Mouse (Mus musculus) right cerebral cortex, postnatal 10 days (tissue): ENCODE data around the gene Cldn9.

Experiments
- DNase-seq, 2 experiments: peaks; one replicate each; pipeline ENCODE4 v3.0.0; 2021; ENCODE audit warnings: low spot score in 2 of 2

The Cldn9 gene

DNA sequence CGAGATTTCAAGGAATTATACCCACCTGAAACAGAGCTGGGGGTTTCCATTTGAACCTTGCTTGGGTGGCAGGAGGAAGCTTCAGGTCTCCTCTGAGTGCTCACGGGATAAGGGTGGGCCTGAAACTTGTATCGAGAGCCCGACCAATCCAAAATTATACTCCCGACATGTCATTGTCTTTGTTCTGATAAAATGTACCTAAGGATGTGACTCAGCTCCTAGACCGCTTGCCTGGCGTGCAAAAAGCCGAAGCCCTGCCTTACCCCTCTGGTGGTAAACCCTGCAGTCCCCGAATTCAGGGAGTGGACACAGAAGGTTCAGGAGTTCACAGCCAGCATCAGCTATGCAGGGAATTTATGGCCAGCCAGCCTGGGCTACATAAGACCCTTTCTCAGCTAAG is 3.5 kb downstream of the Cldn9 start:
- DNase-seq: no peak

DNA sequence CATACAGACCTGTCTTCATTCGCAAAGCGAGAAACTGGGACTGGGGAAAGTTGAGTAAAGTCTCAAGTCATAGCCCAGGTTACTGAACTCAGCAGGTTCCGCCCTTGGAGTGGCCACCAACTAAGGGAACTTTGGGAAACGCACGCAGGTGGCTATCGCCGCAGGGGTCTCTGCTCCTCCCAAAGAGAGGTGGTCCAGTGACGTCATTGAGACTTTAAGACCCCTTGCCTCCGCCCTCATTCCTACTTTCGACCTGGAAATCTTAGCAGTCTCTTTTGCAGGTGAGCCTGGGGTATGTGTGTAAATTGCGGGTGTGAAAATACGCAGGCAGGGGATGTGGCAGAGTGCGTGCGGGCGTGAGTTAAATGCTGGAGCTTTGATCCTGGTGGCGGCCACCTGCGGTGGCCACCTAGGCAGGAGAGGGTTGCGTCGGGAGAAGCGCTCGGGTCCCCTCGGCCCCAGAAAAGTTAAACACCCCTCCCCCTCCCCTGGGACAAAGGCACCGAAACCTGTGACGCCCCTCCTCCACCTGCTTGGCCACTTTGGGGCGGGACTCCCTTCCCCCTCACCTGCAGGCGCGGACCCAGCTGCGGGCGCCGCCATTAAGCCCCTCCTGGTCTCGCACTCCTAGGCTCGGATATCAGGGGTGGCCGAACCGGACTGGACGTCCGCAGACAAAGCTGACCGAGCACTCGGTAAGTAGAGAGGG is 4.5 kb downstream of the Cldn9 start, which contains the start of gene Cldn6:
TSS of gene Cldn6 (plus strand) at position 123 of the 709 bp plus-strand sequence.
- peak in 1 of 2 experiments; percentile 22 for DNase-seq

- peak; percentile 80 to 82 for DNase-seq
These were observed 6.6 kb downstream of the Cldn9 start, which contains the start of gene Tnfrsf12a for GRCm38 (mm10) chr17:23677236-23677679. Gene Tnfrsf12a, minus strand, starts transcription at chr17:23677468.

DNA sequence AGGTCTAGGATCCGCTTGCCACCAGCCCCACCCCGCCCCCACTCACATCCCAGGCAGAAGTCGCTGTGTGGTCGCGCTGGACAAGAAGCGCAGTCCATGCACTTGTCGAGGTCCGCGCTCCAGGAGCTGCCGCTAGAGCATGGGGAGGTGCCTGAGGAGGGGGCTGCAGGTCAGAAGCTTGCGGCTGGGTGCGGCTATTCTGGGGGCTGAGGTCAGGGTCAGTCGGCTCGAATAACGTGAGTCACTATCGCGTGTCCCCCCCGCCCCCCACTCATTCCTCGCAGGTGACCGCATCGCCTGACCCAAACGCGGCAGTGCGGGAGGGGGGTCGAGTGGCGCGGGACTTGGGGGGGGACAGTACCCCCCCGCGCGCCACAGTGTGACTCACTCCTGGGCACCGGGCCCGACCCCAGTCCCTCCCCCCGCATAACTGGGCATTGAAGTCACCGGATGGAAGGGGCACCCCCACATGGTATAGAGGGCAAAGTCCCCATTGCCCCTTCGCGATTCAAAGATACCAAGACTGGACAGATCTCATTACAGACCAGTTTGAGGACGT is 7.3 kb downstream of the Cldn9 start:
- DNase-seq: peak in 1 of 2 experiments; percentile 31

- DNase-seq: no peak
These were observed 8.1 kb downstream of the Cldn9 start for GRCm38 (mm10) chr17:23675564-23676281.

DNA sequence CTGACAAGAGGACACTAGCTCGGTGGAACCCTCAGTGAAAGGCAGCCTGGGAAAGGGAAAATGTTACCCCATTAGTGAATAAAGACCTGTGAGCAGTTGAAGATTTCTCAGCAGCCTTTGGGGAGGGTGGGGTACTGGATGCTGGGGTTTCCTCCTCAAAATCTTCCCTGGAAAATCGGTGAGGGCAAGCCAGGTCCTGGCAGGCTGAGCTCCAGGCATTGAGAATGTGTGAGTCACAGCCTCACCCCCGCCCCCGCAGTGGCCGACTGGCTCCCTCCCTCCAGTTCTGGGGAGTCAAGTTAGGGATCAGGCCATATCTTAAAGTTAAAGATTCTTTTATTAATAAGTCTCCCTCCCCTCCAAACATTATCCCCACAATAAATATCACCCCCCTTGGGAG is 8.7 kb downstream of the Cldn9 start:
- DNase-seq: peak in 1 of 2 experiments; percentile 44

- peak in 1 of 2 experiments; percentile 44 for DNase-seq
These were observed 9.4 kb downstream of the Cldn9 start for GRCm38 (mm10) chr17:23674271-23674952.

DNA sequence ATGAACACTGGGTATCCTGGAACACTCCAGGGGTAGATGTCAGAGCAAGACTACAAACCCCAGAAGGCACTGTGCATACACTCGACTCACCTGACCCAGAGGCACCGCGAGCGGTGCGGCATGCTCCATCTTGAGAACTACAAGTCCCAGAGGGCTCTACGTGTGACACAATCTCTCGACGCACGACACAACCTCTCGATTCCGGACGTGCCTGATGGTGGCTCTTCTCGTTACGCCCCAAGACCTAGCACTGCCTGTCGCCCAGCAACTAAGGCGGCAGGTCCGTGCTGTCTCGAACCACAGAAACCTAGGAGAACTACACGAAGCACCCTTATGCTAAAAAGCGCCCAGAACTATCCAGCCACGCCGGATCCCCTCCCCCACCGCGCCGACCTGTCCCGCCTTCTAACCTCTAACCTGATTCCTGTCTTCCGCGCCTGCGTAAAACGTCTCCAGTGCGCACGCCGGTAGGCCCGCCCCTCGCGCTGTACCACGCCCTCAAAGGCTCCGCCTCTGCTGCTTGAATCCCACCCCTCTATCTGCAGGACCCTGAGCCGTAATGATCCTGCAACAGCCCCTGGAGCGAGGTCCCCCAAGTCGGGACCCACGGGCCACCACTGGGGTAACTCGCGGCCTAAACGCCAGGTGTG is 10.3 kb downstream of the Cldn9 start, which contains the start of the genes Hcfc1r1 and Thoc6:
TSS of gene Hcfc1r1 (plus strand) at position 173 of the 650 bp plus-strand sequence.
TSS of gene Thoc6 (minus strand) at position 459 of the 650 bp plus-strand sequence.
- peak; percentile 95 to 97 for DNase-seq

DNA sequence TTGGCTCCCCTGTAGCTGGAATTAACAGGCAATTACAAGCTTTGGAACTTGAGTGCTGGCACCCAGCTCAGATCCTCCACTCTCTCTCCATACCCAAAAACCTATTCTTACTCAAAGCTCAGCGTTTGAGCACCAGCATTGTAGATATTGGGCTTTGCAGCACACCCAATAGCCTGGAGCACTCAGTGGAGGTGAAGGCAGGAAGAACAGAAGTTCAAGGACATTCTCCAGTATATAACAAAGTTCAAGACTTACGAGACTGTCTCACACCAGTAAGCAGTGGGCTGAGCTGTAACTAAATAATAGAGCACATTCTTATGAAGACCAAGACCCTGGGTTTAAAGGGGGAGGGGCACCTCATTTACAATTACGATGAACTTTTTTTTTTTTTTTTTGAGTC is 11.1 kb downstream of the Cldn9 start:
- no peak for DNase-seq

DNA sequence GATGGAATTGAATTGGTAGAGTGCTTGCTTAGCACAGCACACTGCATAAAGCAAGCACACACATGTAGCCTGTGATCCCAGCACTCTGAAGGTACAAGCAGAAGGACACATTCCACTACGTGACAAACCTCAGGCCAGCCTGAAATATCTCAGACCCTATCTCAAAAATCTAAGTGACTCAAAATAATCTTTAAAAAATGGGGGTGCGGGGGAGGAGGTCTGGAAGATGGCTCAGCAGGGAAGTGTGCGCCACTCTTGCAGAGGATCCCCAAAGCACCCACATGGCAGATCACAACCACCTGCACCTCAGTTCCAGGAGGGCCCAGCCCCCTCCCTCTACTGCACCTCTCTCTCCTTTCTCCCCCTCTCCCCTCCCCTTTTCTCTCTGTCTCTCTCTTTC is 12.3 kb downstream of the Cldn9 start:
- DNase-seq: peak in 1 of 2 experiments; percentile 20

GRCm38 (mm10) chr17:23670516-23671074 is 13.2 kb downstream of the Cldn9 start:
- DNase-seq: no peak

GRCm38 (mm10) chr17:23665511-23665910 is 18.3 kb downstream of the Cldn9 start:
- DNase-seq: no peak

- no peak for DNase-seq
These were observed 19.2 kb downstream of the Cldn9 start for GRCm38 (mm10) chr17:23664556-23665021.

- DNase-seq: no peak
These were observed 22.3 kb downstream of the Cldn9 start for GRCm38 (mm10) chr17:23661526-23661925.

- no peak for DNase-seq
These were observed 23.0 kb downstream of the Cldn9 start for GRCm38 (mm10) chr17:23660876-23661200.

- peak in 1 of 2 experiments; percentile 31 for DNase-seq
These were observed 23.5 kb downstream of the Cldn9 start, which contains the start of gene Bicdl2 for GRCm38 (mm10) chr17:23660117-23660875. Gene Bicdl2, plus strand, starts transcription at chr17:23660506.

DNA sequence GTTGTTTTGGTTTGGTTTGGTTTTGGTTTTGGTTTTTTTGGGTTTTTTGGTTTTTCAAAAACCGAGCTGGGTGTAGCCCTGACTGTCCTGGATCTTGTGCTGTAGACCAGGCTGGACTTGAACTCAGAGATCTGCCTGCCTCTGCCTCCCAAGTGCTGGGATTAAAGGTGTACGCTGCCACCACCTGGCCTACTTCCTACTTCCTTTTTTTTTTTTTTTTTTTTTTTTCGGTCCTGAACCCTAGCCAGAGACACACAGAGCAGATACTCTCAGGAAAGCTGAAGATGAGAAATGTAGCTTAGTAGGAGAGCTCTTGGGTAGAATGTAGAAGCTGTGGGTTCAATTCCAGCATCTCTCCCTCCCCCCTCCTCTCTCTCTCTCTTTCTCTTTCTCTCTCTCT is 25.4 kb downstream of the Cldn9 start:
- DNase-seq: no peak

- no peak for DNase-seq
These were observed 29.4 kb downstream of the Cldn9 start for GRCm38 (mm10) chr17:23654410-23654809.

DNA sequence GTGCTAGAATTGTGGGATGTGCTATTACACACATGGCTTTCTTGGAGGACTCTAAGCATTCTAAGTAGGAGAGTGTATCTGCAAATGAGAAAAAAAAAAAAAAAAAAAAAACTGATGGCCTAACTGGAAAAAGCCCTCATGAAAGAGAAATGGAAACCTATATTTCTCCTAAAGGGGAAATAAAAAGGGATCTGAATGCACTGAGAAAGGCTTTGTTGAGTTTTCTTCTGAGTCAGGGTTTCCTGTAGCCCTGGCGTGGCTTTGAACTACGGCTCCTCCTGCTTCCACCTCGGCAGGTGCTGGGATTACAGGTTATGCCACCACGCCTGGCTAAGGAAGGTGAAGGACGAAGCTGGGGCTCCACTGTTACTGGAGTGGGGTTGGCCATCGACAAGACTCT is 29.8 kb downstream of the Cldn9 start:
- DNase-seq: no peak

DNA sequence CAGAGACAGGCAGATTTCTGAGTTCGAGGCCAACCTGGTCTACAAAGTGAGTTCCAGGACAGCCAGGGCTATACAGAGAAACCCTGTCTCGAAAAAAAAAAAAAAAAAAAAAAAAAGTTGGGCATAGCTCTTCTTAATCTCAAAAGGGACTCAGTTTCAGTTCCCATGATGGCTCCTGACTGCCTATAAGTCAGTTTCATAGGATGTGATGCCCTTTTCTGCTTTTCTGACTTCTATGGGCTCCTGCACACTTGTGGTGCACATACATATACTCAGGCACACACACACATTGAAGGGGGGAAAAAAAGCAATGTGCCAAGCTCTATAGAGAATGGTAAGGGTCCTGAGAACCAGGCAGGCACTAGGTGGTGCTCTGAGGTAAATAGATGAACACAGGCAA is 30.5 kb downstream of the Cldn9 start:
- no peak for DNase-seq
